Mouse (Mus musculus) megakaryocyte progenitor cell, adult 5-6 weeks (primary cell): ENCODE measurements at regions not wholly inside any gene's neighbourhood (a gene's known extent, or its start where the extent isn't known, plus 50 kb on each side); places are given as distances from the start of the nearest gene placed in this dataset.

Experiments
- ATAC-seq: replicated peaks from 2 replicates; pipeline ENCODE4 v1.8.0; 2016; ENCODE audit warnings: mild to moderate bottlenecking, moderate TSS enrichment, inconsistent platforms; ENCODE audit not compliant: poor library complexity

GRCm38 (mm10) chr9:46824703-46825102, 173.8 kb upstream of the Gm4791 start:
- ATAC-seq, result no peak

GRCm38 (mm10) chr9:46819808-46820207, 178.7 kb upstream of the Gm4791 start:
- ATAC-seq, result no peak

- no peak for ATAC-seq
Observed at GRCm38 (mm10) chr9:46819376-46819775, 179.2 kb upstream of the Gm4791 start.

GRCm38 (mm10) chr9:46816126-46816525, 182.4 kb upstream of the Gm4791 start:
- no peak for ATAC-seq

DNA sequence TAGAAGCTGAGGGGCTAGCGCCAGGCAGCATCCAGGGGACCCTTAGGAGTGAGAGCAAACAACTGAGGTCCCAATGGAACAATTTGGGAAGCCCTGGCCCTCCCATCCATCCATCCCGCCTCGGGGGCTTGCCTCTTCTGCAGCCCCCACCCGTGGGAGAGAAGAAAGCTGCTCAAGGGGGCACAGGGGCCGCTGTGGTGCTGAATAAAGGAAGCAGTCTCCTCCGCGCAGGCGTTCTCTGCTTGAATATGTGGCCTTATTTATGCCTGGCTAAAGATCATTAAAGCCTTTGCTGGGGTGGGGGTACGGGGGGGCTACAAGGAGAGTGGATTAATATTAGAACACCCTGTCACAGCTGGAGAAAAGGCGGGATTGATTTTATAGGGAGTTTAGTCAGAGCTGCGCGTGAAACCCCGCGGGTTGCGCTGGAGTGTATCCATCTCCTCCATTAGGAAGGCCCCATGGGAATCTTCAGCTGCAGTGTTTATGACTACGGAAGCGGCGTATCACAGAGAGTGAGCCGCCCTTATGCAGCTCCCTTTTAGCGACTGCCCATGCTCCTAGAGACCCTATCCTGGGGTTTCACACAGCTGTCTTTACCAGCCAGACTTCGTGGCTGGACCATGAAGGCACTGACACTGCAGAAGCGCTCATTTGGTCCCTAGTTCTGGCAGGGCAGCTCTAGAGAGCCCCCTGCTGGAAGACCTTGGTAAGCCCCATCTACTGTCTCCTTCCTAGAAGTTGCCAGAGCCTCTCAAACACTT, 183.9 kb upstream of the Gm4791 start:
- no peak for ATAC-seq

GRCm38 (mm10) chr9:46810266-46810665, 188.3 kb upstream of the Gm4791 start:
- ATAC-seq, result no peak

- no peak for ATAC-seq
Observed at GRCm38 (mm10) chr9:46795446-46795845, 203.1 kb upstream of the Gm4791 start.

DNA sequence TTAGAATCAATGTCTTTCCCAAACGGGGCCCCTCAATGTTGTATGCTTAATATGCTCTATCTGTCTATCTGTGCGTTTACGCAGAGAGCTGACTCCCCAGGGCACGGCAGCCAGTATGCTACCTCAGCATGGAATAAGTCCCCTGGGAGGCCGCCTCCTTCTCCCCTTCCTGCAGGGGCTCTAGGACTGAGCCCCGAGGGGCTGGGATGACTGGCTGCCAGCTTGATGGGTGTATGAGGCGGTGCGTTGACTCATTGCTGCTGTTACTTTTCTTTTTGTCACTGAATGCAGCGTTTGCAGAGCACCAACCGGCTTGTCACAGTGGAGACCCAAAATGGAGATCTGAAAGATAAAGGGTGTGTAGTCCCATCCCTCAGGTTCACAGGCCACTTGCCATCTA, 209.5 kb upstream of the Gm4791 start:
- ATAC-seq, result no peak

DNA sequence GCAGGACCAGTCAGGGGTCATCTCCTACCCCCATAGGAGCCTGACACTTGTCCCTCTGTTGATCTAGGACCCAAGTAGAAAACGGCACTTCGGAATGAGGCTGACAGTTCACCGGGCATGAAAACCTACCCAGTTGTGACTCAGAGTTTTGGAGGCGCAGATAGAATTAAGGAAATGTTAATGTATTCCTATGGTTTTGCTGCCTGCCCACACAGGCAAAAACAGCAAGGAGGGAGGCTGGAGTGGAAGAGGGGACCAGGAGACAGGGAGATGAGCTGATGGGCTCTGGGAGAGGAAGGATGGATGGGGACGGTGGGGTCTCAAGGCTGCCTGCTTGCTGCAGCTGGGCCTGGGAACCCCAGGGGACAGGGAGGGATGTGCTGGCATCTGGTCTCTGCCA, 210.1 kb upstream of the Gm4791 start:
- ATAC-seq, result no peak

DNA sequence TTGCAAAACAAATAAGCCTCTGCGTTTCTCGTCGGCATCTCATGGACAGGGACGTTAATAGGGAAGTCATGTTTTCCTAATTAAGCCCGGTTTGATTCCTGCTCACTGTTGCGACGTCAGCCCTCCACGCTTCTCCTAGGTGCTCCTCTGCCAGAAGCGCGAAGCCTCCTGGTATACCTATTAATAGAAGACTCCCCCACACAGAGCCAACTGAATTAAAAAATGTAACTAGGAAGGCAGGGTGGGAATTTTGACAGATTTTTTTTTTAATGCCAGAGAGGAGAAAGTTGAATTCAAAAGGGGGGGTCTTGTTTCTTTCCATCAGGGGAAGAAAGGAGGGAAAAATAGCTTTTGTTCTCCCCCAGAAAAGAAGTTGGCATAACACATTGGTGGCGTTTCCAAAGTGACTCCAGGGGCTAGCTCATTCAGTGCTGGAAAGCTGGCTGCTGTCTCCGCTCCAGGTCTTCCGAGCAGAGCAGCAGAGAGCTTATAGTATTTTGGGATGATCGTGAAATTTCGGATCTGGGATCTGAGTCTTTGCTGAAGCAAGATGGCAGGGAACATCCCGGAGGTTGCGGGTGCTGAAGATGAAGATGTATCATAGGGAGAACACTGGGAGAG, 214.1 kb upstream of the Gm4791 start:
- no peak for ATAC-seq

DNA sequence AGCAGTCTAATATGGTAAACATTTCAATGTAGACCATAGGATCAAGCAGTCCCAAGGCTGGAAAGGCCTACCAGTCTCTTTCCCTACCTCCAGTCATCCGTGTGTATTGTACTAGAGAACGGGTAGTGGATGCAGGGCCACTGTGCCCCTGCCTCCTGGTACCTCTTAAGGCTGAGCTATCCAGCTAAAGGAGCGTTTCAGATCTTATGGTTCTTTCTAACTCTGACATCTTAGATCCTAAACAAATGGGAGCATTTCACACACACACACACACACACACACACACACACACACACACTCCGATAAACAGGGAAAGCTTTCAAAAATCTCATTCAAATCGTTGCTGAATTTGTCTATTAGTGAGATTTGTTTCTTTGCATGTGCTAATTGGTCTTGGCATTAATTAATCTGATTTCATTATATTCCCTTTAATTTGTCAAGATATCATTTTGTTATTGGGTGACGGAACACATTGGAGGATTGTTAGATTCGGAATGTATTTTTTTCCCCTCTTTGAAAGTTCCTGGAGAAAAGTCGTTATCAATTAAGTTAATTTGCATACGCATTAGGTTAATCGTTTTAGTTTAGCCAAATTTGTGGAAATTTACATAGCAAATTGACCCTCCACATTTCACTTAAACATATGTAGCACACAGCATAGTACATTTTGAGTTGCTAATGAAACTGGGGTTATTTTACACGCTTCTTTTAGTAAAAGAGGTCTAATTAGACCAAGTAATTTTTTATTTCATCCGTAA, 214.8 kb upstream of the Gm4791 start:
- no peak for ATAC-seq

DNA sequence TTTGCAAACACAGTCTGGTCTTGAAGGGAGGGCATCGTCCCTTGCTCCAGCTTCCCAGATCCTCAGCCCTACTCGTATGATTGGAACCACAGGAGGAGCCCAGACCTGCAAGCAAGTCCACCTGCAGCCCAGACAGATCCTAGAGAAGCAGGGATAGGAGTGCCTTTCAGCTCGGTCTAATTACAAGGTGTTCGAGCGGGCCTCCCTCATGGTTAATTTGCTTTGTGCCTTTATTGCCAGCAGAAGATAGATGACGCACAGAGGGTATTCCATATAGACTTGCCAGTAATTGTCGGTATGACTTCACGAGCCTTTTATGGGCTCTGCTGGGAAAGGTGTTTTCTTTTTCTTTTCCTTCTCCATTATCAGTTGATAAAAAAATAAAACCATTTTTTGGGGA, 216.9 kb upstream of the Gm4791 start:
- no peak for ATAC-seq

- no peak for ATAC-seq
Observed at GRCm38 (mm10) chr9:46778769-46779168, 219.8 kb upstream of the Gm4791 start.

DNA sequence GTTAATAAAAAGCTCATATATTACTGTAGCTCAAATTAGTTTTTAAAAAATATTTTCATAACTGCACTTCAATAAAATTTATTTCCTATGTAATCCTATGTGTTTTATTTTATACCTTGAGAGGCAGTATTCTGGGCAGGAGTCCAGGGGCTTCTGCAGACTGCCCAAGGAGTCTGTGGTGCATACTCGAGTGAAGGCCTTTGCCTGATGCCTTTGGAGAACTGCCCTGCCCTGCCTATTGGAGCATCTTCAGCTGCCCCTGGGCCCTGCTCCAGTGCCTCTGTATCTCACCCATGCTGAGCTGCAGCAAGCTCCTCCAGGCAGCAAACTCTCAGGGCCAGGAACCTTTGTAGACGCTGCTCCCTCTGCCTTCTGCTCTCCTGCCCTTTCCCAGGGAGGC, 223.7 kb upstream of the Gm4791 start:
- ATAC-seq, result no peak

DNA sequence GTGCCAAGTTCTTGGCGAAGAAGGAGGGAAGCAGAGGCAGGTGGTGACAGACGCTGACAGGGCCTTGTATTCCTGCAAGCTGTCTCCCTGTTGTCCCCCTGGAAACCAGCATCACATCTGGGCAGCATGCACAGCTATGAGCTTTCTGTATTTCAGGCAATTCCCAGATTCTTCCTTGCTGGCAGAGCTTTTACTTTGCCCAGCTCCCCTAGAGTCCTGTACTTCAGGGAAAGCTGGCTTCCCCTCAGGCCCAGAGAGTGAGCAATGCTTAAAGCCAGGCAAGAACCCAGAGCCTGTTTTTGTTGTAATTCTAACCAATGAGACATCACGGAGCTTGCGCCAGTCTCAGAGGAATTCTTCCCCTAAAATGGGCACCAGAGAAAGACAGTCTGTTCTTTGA, 238.3 kb upstream of the Gm4791 start:
- no peak for ATAC-seq

DNA sequence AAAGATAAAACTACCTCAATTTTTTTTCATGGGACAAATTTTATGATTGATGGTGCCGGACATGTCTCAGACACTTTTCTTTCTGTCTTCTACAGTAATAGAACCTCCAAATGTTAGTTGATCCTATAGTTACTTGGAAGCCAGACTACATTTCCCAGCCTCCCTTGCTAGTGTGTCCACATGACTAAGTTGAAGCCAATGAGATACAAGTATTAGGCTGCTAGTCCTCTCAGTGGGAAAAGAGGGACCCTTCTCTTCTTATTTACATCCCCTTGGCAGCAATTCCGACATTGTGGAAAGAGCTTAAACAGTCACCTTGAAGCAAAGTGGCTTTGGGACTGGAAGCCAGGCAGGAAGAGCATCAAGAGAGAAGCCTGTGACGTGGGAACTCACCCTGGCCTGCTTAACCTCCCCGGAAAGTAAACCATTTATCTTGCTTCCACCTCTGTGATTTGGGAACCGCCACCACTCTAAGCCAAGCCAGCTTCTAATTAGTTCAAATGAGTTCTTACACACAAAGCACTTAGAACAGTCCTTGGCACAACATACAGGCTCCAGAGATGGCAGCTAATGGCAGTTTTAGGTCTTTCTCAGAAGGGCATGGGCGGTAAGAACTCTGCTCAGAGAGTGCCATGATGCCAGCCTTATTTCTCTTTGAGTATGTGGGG, 241.4 kb upstream of the Gm4791 start:
- no peak for ATAC-seq

DNA sequence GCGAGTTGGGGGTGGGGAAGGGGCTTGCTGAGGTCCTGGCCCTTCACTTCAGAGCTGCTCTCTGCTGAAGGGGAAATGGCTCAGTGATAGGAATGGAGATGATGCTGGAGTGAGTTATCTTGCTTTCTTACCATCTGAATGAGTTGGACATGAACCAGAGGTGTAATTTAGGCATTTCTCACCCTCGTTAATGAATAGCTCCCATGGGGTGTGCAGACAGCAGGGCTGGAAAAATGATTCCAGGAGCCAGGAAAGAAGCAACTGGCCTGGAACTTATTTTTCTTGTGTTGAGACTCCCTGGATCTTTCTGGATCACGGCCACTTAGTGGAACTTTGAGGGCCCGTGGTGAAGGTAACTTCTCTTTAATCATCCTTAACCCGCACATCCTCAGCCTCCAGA, 246.6 kb upstream of the Gm4791 start:
- ATAC-seq, result no peak

DNA sequence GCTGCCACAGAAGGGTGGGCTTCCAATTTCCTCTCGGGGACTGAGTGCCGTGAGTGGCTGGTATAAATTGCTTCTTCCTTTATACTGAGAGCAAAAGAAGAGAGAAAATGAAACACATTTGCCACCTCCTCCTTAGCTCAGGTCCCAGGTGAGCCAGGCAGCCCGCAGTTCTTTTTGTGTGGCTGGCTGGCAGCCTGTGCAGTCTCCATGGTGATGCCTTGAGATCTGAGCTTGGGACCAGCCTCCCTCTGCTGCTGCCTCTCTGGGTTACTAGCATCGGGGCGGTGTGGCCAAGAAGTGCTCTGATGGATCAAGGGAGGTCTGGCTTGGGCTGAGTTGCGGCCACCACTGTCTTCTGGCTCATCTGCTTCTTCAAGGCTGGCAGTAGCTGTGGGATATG, 249.1 kb upstream of the Gm4791 start:
- ATAC-seq, result no peak

GRCm38 (mm10) chr9:46746266-46746665, 252.3 kb upstream of the Gm4791 start:
- no peak for ATAC-seq

GRCm38 (mm10) chr9:46740496-46740895, 258.0 kb upstream of the Gm4791 start:
- ATAC-seq, result no peak

DNA sequence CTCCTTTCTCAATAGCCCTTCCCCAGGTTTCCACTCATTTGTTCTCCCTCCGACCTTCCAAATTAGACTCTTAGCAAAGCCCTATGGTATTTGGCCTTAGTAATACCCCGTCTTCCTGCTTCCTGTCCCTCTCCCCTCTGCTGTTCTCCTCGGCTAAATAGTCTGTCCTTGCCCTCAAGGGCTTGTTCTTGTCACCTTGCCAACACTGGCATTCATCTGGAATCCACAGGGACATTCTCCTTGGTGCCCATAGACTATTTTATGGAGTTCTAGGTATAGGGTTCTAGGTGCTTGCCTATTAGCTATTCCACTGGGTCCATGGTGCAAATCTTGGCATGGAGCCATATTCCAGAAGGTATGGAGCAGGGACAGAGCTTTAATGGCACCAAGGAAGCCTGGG, 259.2 kb upstream of the Gm4791 start:
- no peak for ATAC-seq

GRCm38 (mm10) chr9:46738634-46739033, 259.9 kb upstream of the Gm4791 start:
- no peak for ATAC-seq
